Mouse (Mus musculus): ENCODE data around the gene Tiam2.

DNA sequence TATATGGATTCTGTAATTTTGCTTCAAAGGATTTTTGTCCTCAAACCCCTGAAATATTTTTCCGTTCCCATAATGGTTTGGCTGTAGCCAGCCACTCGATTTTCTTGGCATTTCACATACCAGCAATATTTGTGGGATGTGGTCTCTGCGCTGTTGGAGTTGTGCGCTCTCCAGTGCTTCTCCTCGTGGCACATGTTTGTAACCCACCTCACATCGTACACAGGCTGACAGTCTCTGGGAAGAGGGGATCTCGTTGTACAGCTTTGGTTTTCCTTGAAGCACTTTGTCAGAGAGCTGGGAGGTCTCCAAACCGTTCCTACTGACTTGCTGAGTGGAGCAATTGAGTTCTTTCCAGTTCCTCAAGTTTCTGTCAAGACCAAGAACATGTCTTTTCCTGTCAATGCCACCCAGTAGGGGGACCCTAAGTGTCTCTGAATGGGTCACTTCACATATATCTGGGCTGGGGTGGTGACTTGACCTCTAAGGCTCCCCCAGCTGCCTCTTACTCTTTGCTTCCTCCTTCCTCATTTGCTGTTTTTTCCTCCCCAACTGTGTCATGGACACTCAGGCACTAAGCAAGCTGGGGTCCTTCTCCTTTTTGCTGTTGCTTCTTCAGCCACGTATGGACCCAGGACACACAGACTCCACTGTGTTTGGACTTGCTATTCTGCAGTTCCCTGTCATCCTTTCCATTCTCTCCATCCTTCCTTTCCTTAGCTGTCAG is 79.1 kb downstream of the Tiam2 start:
- no peak for TF ChIP-seq POLR2A (IDR thresholded peaks at IDR 0.05; ENCODE audit: borderline replicate concordance, low read depth, low read length)
- TF ChIP-seq CTCF (IDR thresholded peaks at IDR 0.05; ENCODE audit: low read depth, low read length): no peak
